Mouse (Mus musculus) c-Kit-positive CD71-positive TER-119-positive erythroid progenitor cells, embryonic 14.5 days (primary cell): Measurements from ENCODE around the gene Ffar3.
"Not testable (repeated sequence)": the region's sequence is repeated elsewhere in the genome, so short reads cannot be mapped to it uniquely, and the experiment has no call there.

ENCODE experiments used
- DNase-seq: peaks from one replicate; pipeline ENCODE4 v3.0.0-alpha.2; 2013; ENCODE audit warnings: low spot score

Gene Ffar3

GRCm38 (mm10) chr7:30844676-30845297 lies 11.2 kb downstream of the Ffar3 start:
- no peak for DNase-seq

GRCm38 (mm10) chr7:30842092-30842491 lies 13.9 kb downstream of the Ffar3 start:
- DNase-seq, result no peak

- no peak for DNase-seq
These were observed 14.6 kb downstream of the Ffar3 start for GRCm38 (mm10) chr7:30841379-30841778.

DNA sequence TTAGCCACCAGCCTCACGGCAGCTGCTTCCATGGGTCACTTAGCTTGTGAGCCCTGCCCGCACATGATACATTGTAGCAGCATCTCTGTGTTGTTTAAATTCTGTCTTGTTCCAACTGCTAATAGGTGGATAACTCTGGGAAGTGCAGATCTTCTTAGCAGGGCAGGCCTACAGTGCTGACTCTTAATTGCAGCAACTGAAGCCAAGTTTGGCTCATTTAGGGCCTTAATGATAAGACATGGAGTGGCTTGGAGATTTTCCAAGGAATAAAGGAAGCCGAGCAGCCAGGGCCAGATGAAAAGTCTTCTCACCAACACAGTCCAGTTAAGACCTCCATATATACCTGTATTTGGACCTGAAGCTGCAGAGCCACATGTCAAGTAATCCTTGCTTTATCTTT lies 15.7 kb downstream of the Ffar3 start:
- DNase-seq, result no peak

DNA sequence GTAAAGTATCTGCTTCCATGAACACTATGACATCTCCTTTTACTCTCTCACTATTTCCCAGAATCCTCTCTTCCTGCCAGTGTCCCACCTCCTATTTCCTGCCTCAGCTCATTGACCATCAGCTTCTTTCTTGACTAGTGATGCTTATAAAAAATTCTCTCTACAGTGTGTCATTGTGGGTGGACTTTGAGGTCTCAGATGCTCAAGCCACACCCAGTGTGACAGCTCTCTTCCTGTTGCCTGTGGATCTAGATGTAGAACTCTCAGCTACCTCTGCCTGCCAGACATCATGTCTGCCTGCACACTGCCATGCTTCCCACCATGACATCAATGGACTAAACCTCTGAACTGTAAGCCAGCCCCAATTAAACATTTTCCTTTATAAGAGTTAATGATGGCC lies 18.7 kb downstream of the Ffar3 start:
- no peak for DNase-seq

- not testable (repeated sequence) for DNase-seq
These were observed 23.3 kb downstream of the Ffar3 start for GRCm38 (mm10) chr7:30832684-30833083.

- no peak for DNase-seq
These were observed 23.7 kb downstream of the Ffar3 start for GRCm38 (mm10) chr7:30832261-30832660.

DNA sequence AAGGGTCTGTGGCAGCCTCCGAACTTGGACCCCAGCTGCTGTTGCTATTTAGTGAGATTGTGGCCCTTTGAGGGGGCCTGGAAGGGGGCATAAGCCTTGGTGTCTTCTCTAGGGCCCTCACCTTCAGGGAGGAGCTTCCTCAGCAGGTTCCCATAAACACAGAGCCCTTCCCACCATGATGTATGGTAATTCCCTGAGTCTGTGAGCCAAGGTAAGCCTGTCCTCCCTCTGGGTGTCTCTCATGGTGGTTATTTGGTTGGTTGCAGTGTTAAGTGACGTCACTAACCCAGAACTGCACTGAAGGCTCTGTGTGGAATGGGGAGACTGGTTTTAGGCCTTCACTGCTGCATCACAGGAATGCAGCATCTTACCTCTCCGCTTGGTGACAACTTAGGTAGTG lies 26.6 kb downstream of the Ffar3 start:
- no peak for DNase-seq

- not testable (repeated sequence) for DNase-seq
These were observed 27.1 kb downstream of the Ffar3 start for GRCm38 (mm10) chr7:30828871-30829270.

- DNase-seq, result no peak
These were observed 29.3 kb downstream of the Ffar3 start for GRCm38 (mm10) chr7:30826660-30827059.

DNA sequence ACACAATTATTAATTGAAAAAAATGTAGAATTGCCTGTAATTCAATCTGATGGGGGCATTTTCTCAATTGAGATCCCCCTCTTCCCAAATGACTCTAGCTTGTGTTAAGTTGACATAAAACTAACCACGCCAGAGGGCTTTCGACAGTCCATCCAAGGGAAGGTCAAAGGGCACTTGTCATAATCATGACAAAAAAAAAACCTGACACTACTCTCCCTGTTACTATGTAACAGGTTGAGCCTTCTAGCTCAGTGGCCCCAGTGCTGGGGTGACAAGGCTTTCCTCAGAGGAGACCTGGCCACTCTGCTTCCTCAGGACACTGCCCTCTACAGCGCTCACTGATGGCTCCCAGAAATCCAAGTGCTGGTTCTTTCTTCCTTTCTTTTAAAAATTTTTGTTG lies 31.7 kb downstream of the Ffar3 start:
- DNase-seq, result no peak

DNA sequence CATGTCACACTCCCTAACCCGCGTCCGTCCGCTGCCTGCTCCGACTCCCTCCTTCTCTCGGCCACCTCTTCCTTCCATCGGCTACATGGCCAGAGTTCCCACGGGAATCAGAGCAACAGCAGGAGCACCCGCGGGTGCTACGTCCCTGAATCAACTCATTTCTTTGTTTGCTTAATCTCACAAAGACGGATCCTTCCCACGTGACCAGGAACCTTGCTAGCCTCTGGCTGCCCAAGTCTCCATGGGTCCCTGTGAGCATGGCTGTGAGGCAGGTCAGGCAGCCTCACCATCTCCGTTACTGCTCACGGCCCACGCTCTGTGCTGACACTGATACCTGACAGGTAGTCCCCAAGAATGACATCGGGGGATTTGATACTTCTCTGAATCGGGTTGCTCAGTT lies 32.3 kb downstream of the Ffar3 start, which contains the start of gene Ffar2:
TSS of gene Ffar2 (minus strand) at position 101 of the 400 bp plus-strand sequence.
- DNase-seq, result no peak

DNA sequence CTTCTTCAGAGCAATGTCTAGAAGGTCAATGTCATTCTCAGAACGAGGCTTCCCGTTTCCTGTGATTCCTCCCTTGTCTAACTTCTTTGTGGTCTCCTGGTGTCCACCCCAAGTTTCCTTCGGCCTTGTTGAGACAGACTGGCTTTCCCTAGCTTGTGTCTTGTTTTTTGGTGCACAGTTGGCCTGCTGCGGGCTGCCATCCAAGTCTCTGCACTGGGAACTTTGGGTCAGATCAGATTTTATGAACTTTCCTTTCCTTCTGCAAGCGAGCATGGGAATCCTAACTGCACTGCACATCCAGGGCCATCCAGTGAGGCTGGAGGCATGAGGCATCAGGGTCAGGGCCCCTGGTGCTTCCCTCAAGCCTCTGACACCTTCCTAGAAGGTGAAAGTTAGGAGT lies 34.4 kb downstream of the Ffar3 start:
- DNase-seq, result no peak

- no peak for DNase-seq
These were observed 35.0 kb downstream of the Ffar3 start for GRCm38 (mm10) chr7:30820854-30821445.

DNA sequence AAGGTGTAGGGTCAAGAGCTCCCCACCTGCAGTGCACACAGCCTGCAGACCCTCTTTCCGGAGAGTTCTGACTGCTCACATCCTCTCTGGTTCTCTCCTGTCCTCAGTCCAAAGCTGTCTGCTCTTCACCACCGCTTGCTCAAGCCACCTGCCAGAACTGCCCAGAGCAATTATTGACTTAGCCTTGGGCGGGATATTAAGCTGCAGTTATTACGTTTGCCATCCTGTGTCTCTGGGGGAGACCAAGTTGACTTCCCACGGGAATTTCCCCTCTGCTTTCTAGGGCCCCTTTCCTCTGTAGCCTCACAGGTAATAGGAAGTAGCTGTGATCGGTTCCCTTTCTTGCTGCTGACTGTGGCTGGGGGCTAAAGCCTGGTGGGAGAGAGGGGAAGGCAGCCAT lies 35.8 kb downstream of the Ffar3 start:
- no peak for DNase-seq

GRCm38 (mm10) chr7:30812291-30812807 lies 43.6 kb downstream of the Ffar3 start:
- no peak for DNase-seq

DNA sequence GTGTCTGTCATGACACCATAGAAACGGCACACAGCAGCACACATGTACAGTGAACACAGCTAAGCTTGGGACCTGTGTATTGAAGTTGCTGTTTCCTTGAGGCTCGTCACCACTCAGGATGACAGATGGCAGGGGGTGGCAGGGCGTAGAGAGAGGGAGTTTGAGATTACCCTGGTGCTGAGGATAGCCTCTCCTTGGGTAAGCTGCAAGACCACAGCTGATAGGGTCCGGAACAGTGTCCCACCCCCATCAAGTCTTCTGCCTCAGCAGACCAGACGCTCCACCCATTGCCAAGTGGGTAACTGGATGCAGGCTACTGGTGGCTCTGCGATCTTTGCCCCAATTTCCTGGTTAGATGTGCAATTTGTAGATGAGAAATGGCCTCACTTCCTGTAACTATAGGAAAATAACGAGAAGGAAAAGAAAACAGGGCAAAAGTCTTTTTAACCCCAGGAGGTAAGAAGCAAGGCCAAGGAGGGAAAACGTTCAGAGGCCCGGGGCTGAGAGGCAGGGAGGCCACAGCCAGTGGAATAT lies 44.2 kb downstream of the Ffar3 start:
- DNase-seq, result no peak

- no peak for DNase-seq
These were observed 45.7 kb downstream of the Ffar3 start for GRCm38 (mm10) chr7:30810319-30810718.

DNA sequence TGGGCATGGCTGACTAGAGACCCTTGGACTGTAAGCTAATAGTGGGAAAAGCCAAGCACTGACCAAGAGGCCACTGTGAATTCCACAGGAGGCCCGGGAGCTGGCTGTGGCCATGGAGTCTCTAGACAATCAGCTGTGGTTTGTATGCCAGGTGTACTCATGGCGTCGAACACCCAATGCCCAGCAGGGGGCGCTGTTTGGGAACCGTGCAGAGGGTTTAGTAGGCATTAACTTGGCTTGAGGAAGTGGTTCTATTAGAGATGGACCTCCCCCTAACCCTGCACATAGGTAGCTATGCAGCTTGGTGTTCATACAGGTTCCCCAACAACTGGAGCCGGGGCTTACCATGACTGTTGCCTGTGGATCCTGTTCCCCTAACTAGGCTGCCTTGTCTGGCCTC lies 50.1 kb downstream of the Ffar3 start:
- peak; percentile 37 for DNase-seq
